Mouse (Mus musculus): ENCODE data around the gene Prcp.
"Not testable (repeated sequence)": the region's sequence is repeated elsewhere in the genome, so short reads cannot be mapped to it uniquely, and the experiment has no call there.

The Prcp gene

GRCm38 (mm10) chr7:92887230-92887629 is 13.0 kb downstream of the Prcp start:
- intact Hi-C loops (cut with DNase I), result no loop called here

DNA sequence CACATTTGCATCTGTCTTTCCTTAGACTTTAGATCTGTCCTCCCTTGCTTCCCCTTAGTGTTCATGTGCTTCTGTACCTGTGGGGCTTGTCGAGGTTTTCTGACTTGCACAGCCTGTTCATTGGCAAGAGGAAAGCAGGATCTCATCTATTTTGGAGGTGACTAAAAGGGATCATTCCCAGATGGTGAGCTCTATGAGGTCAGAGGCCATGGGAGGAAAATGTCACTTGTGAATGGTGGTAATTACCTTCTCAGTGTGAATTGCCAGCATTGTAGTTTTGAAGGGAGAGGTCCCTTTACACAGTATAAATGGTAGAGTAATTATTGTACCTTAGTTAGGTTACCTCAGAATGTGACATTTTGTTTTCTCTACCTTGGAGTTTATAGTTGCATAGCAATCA is 15.9 kb downstream of the Prcp start:
- intact Hi-C loops (cut with DNase I), result no loop called here

DNA sequence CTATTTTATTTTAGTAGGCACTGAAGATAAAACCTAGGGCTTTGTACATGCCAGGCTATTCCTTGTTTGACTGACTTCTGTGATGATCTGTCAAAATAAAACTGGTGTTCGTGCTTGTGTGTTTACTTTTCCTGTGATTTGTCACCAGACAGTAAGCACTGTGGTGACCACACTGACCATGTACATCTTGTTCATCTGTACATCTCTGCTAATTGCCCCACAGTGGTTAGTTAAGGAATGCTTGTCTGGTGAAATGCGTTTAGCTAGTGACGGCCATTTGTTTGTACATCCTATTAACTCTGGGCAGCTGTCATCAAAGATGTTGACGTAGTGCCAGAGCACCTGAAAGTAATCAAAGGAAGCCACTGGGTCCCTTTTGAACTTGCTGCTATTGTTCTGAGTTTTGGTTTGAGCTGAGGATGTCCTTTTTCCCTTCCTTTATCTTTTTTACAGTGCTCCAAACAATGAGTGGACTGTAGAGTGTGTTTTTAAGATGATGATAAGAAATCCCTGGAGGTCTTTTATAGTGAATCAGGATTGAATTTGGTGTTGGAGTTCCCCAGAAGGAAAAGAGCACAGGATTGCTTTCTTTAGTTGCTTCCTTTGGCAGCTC is 16.5 kb downstream of the Prcp start:
- intact Hi-C loops (cut with DNase I), result no loop called here

- intact Hi-C loops (cut with DNase I), result loop anchor here (2.0 kb wide), 1 partner anchor 19 kb away; the partner anchor contains the start of genes Ddias and Prcp
Measured at GRCm38 (mm10) chr7:92893478-92893877, 19.2 kb downstream of the Prcp start.

DNA sequence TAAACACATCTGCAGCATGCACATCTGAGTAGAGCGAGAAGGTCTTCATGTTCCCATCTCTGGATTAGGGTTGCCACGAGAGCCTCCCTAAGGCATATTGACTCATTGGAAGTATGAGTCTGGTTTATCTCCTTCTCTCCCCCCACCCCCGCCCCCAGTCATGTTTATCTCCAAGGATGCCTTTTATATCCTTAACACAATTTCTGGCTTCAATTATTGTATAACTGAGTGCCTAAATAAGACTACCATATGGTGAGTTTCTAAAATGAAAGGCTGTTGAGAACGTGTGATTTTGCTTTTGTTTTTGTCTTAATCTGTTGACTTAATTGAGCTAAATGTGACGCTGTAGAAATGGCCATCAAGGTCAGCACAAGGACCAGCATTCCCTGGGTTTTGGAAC is 21.8 kb downstream of the Prcp start:
- intact Hi-C loops (cut with DNase I), result loop anchor here (5.0 kb wide), 1 partner anchor 201 kb away; no protein-coding TSS in a partner anchor

GRCm38 (mm10) chr7:92897021-92897420 is 22.8 kb downstream of the Prcp start:
- intact Hi-C loops (cut with DNase I), result loop anchor here (5.0 kb wide), 1 partner anchor 200 kb away; no protein-coding TSS in a partner anchor

- intact Hi-C loops (cut with DNase I), result loop anchor here (5.0 kb wide), 1 partner anchor 64 kb away; no protein-coding TSS in a partner anchor
Measured at GRCm38 (mm10) chr7:92903360-92904038, 29.2 kb downstream of the Prcp start.

DNA sequence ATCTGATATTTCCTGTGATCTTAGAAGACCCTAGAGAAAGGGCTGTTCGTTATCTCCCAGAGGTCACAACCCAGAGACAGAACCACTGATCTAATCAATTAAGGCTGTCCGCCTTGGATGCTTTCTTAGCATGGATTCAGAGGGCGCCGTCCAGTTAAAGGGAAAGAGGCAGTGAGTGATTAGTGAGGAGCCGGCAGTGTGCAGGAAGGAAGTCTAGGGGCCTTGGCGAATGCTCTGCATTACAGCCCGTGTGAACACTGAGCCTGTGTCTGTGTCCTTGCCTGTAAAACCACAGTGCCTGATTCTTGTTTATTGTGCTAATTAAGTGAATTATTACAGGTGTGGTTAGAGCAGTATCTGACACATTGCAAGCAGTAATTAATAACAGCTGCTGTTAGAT is 30.0 kb downstream of the Prcp start:
- intact Hi-C loops (cut with DNase I), result loop anchor here (5.0 kb wide), 1 partner anchor 63 kb away; no protein-coding TSS in a partner anchor

GRCm38 (mm10) chr7:92920172-92920856 is 46.0 kb downstream of the Prcp start:
- intact Hi-C loops (cut with DNase I), result no loop called here

DNA sequence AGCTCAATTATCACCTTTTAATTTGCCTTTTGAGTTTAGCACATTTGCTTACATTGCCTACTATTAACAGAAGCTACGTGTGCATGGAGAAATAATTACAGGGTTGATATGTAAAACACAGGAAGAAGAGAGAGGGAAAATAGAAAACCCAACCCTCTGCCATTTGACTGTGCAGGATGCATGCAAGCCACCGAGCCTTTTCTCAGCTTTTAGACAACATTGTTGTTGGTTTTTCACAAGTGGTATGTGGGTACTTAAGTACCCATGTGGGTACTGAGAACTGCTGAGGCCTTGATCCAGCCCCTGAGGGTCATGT is 46.5 kb downstream of the Prcp start:
- intact Hi-C loops (cut with DNase I), result no loop called here

DNA sequence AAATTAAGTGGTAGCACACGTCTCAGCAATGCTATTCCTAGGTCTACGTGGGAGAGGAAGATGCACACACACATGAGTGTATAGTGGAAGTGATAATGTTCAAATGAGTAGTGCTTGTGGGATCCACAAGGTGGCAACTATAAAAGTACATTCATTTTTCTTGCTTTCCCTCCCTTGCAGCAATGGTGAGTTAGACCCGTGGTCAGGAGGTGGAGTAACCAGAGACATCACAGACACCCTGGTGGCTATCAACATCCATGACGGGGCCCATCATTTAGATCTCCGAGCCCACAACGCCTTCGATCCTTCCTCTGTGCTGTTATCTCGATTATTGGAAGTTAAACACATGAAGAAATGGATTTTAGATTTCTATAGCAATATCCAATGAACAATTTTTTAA is 58.5 kb downstream of the Prcp start:
- intact Hi-C loops (cut with DNase I), result no loop called here

DNA sequence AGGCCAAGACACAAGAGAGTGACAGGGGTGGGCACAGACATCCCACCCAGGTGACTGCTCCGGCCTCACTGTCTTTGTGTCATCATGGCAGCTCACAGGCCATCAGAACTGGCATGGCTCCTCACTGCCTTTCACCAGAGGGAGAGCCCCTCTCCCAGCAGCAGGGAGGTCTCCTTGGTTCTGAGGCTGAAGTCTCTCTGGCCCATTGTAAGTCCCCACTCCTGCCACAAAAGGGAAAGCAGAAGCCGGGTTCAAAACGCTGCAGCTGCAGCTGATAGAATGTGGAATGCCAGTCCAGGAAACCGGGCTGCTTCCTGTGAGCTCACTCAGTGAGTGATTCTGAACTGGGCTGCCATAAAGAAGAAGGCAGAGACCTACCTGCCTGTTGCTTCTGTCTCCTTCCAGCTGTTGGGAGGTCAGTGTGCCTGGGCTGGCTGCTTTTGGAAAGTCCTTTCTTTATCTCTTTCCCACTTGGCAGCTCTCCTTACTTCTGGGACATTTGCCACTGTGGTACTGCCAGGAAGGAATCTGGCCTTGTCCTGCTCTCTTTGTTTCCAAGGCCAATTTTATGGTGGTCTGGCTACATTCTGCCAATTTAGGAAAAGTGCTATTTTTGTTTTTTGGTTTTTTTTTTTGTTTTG is 59.2 kb downstream of the Prcp start:
- intact Hi-C loops (cut with DNase I), result not testable (repeated sequence)

DNA sequence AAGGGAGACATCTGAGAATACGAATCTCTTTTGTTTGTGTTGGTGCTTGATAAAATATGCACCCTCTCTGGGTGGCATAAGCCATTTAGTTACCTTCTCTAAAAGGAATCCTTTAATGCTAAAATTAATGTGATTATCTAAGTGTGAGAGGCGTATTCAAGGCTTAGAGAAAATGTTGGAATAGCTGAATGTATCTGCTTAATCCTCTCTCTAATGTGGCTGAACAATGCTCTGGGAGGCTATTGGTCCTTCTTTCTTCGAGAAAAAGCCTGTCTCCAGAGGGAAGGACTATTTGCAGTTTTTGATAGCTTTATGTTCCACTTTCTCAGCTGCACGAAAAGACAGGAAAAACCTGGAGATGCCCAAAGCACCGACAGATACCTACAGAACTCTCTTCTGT is 62.5 kb downstream of the Prcp start:
- intact Hi-C loops (cut with DNase I), result no loop called here

DNA sequence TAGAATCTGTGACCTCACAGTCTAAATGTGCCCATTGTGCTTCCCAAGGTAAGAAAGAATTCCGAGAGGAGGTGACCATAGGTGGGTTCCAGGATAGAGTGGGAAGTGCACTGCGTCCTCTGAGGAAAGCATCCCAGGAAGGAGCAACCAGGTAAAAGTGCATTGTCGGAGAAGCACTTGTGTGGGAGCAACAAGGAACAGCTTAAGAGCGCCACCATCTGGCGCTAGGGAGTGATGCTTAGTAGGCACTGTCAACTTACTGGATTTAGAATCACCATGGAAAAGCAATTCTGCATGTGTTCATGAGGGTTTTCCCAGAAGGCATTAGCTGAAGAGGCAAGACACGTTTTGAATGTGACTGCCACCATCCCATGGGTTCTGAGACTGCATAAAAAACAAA is 63.7 kb downstream of the Prcp start:
- intact Hi-C loops (cut with DNase I), result loop anchor here (2.0 kb wide), 1 partner anchor 39 kb away; no protein-coding TSS in a partner anchor

DNA sequence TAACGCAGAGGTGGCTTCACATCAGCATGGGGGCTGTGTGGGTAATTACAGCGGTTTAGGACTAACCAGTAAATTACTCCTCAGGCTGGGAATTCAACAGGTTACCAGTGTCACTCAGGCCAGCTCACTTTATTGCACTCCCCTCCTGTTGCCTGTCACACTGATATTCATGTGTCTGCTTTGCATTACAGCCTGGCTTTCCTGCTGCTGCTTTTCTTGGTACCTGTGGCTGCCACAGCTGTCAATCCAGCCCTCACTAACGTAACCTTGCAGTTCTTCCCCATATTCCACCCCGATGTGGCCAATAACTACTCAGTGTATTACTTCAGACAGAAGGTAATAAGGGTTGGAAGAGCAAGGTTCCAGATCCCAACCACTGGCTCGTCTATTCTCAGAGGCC is 65.5 kb downstream of the Prcp start:
- intact Hi-C loops (cut with DNase I), result loop anchor here (2.0 kb wide), 1 partner anchor 41 kb away; no protein-coding TSS in a partner anchor

DNA sequence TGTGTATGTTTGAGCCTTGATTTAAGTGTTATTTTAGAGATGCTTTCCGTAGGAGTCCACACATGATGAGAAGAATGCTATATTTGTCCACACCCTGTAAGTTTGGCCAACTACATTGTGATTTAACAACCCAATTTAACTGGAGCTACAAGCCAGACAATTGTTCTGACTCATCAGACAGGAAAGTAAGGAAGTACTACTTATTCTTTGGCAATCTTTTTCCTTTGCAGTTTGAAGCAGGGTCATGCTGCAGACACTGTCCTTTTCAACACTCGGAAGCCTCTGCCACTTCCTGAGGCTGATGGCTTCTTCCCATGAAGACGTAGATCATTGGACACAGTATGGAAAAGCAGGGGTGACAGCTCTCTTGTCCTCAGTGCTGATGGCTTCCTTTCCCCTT is 76.5 kb downstream of the Prcp start:
- intact Hi-C loops (cut with DNase I), result no loop called here

DNA sequence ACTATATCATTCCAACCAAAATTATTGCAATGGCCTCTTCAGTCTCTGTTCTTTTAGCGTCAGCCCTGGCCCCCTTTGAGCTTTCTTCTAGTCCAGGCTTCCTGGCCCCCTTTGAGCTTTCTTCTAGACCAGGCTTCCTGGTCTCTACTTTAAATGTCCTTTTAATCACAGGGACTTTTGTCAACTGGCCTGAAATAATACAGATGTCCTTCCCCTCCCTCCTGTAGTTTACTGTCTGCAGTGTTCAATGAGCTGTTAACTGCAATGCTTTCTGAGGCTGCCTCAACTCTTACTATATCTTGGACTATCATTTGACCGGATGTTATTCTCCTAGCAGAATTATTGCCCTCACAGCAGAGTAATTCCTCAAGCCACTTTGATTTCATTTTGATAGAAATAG is 77.9 kb downstream of the Prcp start:
- intact Hi-C loops (cut with DNase I), result no loop called here

GRCm38 (mm10) chr7:92959758-92960157 is 85.5 kb downstream of the Prcp start:
- intact Hi-C loops (cut with DNase I), result loop anchor here (5.0 kb wide), 1 partner anchor 82 kb away; no protein-coding TSS in a partner anchor

GRCm38 (mm10) chr7:92961876-92962275 is 87.6 kb downstream of the Prcp start:
- intact Hi-C loops (cut with DNase I), result loop anchor here (5.0 kb wide), 1 partner anchor 85 kb away; no protein-coding TSS in a partner anchor

DNA sequence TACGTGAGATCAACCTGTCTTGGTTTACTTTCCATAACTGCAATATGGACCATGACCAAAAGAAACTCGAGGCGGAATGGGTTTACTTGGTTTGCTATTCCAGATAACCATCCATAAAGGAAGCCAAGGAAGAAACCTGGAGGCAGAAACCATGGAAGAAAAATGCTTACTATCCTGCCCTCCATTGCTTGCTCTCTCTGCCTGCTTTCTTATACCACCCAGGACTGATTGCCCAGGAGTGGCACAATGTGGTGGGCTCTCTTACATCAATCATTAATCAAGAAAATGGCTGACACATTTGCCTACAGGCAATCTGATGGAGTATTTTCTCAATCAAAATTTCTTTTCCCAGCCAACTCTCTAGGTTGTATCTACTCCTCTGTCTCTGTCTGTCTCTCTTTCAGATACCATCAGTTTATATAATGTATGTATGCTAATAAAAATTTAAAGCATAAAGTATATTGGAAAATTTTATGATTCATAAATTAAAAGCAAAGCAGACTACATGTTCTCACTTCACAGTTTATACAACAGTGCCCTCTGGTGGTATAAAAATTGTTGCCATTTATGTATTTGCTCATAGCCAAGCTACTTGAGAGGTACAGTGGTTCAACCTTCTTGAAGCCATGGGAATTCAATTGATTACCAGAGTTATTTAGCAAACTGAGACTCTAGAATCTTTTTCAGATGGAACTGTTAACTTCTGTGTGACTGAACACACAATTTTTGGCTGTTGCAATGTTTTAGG is 90.7 kb downstream of the Prcp start:
- intact Hi-C loops (cut with DNase I), result loop anchor here (5.0 kb wide), 3 partner anchors 63 to 132 kb away; no protein-coding TSS in a partner anchor
